Mouse (Mus musculus) bone marrow, adult 2 months (tissue): ENCODE measurements at regions not wholly inside any gene's neighbourhood (a gene's known extent, or its start where the extent isn't known, plus 50 kb on each side); places are given as distances from the start of the nearest gene placed in this dataset.

Experiments used
- CTCF ChIP-seq: fragments of 200-500 bp; IDR thresholded peaks from 2 replicates; pipeline ENCODE4 v1.5.1; 2011; ENCODE audit warnings: low read length, control low read depth; ENCODE audit not compliant: control insufficient read depth, insufficient read depth
- POLR2A ChIP-seq: fragments of 200-500 bp; IDR thresholded peaks from 2 replicates; pipeline ENCODE4 v1.6.1; 2011; ENCODE audit warnings: low read depth, mild to moderate bottlenecking, control low read depth, low read length, borderline replicate concordance; ENCODE audit not compliant: control insufficient read depth

DNA sequence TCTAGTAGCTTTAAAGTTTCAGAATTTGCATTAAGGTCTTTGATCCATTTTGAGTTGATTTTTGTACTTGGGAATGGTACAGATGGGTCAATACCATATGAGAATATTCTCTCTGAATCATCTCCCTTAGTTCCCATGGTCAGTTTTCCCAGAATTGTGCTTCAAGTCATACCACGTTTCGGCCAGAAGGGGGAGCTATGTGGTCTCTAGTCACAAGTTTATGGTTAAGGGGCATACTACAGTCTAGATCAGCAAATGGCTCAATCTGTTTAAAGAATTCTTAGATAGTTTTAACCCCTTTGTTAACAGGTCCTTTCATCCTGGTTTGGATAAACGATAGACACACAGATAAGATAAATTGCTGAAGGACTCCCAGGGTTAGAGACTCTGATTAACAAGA lies 78.7 kb upstream of the A2m start:
- TF ChIP-seq CTCF (no peak), POLR2A (no peak)
